Mouse (Mus musculus) ovary, adult 18-20 months (tissue): ENCODE measurements at regions not wholly inside any gene's neighbourhood (a gene's known extent, or its start where the extent isn't known, plus 50 kb on each side); places are given as distances from the start of the nearest gene placed in this dataset.

Experiments used
- DNase-seq: peaks from one replicate; pipeline ENCODE4 v3.0.0; 2022; ENCODE audit warnings: low spot score, mixed read lengths

DNA sequence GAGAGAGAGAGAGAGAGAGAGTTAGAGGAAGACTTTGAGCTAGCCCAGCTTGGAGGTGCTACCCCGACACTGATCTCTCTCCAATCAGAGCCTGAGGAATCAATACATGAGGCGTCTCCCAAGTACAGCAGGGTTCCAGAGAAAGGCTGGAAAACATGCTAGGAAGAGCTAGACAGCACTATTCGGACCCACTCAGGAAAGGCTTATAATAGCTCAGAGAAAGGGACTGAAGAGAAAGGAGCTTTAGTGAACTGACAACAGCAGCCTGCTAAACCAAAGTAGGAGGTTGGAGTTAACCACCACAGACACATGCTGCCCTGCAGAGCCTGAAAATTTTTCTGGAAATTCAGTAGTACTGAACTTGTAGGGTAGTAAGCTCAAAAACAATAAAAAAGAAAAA, 831.3 kb downstream of the Adgrl2 start:
- DNase-seq, result no peak

DNA sequence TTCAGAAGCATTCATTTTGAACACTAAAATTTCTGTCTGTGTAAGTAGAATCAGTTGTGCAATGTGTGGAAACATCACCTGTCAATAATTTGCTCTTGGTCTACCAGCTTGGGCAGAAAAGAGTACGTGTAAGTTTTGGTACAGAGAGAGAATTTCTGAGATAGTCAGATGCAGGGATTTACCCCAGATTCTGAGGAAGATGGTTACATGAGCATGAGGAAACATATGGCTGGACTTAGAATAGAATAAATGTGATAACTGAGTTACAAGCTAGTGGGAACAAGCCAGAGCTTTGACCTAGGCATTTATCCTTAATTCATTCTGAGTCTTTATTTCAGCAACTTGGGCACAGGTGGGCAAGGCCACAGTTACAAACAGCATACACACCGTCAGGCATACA, 831.8 kb downstream of the Adgrl2 start:
- no peak for DNase-seq

DNA sequence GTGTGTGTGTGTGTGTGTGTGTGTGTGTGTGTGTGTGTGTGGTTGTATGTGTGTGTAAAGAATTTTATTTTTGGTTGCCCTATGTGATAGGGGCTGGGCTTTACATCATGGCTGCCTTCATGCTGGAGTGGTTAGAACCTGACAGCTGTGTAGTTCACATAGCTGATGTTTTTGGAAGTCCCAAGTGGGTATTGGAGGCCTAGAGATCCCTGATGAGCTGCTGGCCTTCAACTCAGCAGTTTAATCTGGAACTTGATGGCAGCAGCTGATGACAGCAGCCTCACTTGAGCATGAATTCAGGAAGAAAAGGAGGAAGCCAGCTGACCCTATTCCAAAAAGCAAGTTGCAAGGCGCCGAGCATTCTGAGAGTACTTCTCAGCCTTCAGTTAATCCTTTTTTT, 846.6 kb downstream of the Adgrl2 start:
- no peak for DNase-seq

DNA sequence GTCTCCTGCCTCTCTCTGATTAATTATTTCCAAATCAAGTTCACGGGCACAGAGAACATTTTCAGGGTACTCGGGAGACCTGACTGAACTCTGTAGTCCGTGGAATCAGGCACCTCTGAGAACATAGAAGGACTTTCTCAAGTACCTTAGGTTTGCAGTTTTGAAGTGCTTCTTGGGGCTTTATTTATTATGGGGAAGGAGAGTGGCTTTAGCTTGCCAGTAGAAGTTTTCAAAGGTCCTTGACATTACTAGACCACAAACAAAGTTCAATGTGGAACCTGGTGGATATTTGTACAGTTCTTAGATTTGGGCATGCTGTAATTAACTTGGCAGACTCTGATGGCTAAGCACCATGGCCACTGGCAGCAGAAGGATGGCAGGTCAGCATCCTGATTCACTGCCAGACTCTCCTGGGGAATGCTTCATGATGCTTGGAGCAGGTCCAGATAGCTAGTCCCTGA, 853.5 kb downstream of the Adgrl2 start:
- no peak for DNase-seq

DNA sequence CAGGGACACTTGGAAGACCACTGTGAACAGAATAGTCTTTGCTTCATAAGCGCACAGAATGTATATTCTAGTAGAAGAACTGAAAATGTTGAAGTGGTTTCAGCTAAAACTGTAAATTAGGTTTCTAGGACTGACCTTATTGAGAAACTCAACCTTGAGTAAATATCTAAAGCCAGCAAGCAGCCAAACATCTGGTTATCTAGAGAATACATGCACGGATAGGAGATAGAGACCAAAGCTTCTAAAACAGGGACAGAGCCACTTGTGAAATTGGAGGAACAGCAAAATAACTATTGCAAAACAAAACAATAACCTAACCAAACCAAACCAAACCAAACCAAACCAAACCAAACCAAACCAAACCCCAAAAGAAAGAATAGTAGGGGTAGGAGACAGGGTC, 855.7 kb downstream of the Adgrl2 start:
- no peak for DNase-seq

DNA sequence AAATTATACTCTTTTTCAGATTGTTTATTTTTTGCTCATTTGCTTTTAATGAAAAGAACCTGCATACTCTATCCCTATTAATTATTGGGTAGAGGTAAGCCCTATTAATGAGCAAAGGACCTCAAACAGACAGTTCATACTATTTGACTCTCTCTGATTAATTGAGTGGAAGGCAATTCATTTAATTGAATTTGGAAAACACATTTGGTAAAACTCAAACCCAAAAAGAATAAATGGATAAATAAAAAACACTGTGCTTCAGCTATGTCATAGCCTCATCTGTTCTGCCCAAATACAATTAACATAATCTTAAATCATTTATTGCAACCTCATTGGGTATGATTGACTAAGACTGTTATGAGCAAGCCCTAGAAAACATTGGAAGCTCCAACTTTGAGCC, 874.8 kb downstream of the Adgrl2 start:
- no peak for DNase-seq

DNA sequence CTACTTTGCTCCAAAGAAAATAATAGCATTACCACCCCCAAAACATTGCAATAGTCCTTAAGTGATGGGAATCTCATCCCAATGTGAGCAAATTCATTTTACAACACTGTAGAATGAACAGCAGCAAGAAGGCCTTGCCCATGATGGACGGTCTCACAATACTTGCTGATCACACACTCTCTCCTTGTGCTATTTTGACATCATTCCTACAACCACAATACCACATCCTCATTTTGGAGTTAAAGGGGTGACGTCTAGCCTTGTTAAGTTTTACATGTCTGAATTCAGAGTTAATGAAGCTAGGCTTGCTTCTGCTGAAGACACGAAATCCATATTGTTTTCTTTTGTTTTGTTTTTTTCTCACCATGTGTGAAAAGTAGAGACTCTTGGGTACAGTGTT, 878.2 kb downstream of the Adgrl2 start:
- no peak for DNase-seq

DNA sequence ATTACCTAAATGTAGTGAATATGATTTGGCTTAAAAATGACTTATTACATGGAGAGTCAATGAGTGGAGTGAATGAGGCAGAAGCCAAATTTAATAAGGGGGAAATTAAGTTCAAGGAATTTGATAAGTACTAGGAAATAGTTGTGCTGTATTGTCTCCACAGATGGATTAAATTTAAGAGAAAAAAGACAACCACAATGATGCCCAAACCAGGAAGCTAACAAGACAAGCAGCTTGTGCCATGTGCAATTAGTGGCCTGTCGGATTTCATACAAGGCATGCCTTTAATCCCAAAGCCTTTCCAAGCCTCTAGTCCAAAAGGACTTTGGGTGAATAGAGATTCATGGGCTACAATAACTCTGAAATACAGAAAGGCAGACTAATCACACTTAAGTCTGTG, 883.3 kb downstream of the Adgrl2 start:
- DNase-seq, result no peak

DNA sequence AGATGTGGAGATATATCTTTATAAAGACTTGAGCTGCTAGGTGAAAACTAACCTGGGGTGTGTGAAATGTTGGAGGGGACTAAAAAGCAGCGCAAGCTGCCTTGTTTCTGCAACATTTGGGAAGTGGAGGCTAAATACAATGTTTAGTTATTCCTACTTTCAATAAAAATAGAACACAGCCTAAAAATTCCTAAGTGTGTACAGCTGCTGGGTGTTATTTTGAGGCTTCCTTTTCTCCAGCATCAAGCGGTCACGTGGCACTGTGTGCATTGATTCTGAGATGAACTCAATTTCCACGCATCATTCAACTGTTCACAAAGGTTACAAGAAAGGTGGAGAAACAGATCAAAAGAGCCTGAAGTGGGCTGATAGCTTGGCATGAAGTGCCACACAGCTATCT, 896.4 kb downstream of the Adgrl2 start:
- no peak for DNase-seq

DNA sequence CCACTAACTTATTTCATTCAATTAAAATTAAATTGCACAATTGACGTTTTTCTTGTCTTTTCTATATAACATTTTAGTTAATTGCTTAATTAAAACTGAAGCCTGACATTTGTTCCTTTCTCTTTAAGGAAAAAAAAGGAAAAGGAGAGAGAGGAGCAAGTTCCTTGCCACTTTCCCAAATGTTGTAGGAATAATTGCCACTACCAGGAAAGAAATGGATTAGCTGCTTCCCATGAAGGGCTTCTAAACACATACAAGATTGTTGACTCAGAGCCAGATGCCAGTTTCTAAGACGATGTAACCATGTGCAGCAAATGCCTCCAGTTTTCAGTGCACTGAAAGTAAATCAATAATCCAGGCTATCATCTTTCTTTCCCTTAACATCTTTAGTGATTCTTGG, 914.5 kb downstream of the Adgrl2 start:
- no peak for DNase-seq

DNA sequence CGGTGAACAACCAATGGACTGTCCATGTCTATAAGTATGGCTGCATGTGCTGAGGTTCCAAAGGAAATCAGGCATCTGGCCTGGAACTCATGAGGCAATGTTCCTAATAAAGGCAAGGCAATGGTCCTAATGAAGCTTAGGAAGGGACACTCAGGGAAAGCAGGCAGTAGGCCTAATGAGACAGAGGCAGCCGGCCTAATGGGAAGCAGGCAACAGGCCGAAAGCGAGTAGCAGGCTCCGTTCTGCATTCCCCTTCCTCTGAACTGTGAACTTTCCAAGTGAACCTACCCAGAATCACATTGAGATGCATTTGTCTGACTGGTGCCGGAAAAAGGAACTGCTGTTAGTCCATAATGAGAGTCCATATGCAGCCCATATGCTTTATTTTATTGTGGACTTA, 923.7 kb downstream of the Adgrl2 start:
- DNase-seq, result no peak

DNA sequence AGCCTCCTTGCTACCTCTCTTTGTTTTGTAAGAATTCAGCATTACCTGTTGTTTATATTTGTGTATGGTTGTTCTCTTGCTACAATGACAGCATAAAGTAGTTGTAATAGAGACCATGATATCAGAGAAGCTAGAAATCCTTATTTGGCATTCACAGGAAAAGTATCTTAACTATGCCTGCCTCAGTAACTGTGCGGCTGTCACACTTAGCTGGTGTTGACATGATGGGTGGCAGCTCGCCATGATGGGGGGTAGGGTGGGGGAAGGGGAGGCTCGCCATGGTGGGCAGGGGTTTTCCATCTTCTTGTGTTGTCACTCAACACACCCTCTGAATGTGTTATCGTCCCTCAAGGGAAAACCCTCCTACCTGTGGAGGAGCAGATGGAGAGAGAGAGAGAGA, 934.3 kb downstream of the Adgrl2 start:
- no peak for DNase-seq

DNA sequence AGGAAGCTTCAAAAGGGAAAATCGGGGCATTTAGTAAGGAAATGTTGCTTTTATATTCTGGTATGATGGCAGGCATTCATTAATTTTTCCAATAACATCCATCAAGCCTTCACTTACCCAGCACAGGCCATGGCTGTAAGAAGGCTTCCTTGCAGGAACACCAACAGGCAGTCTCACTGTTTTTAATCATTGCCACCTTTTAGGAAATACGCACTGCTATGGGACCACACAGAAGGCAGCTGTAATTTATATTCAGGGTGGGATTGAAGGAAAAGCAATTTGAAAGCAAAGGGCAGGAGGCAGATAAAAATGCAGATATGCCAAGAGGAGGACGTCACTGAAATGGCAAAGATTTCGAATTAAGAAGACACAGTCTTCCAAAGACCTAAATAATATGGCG, 937.8 kb downstream of the Adgrl2 start:
- no peak for DNase-seq

DNA sequence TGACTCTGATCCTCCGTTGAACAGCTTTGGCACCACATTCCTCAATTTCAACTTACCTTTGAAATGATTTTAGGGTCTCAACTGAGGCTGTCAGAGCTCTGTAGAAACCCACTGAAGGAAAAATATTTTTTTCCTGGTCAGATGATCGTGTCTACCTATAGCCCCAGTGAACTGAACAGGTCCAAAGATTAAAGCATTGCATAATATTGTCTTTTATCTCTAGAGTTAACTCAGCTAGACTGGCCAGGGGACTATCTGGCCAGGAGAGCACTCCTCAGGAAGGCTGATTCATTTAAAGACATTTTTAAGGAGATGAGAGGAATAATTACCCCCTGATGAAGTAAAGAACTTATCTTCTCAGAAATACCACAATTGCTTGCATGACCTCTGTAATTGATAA, 942.1 kb downstream of the Adgrl2 start:
- no peak for DNase-seq

DNA sequence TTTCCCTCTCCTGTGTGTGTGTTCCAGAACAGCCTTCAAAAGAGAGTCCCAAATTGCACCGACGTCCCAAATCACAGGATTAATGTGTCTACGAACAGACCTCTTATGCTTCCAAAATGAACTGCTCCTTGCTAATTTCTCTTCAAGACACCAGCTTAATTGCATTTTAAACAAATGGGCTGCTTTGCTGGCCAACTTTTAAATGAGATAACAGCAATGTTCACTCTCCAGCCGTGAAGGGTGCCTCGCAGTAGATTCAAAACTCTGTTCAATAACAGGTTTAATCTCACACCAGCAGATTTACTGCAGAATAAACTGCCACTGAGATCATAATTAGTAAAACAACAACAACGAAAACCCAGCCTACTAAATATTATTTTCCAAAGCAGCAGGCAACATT, 957.8 kb downstream of the Adgrl2 start:
- no peak for DNase-seq

DNA sequence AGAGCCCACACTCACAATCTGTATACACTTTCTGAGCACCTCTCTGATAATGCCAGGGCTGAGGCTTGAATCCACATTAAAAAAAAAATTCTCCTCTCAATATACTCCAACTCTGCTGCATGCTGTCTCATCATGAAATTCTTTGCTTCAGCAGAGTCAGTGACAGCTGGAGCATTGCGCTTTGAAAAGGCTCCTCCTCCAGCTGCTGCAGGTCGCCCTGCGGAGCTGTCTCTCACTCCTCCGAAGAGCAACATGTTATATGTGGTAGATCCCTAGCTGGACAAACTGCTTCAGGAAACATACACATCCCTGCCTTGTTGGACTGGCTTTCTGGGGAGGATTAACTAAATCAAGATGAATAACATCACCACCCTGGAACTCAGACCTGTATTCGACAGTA, 984.5 kb downstream of the Adgrl2 start:
- DNase-seq, result no peak

DNA sequence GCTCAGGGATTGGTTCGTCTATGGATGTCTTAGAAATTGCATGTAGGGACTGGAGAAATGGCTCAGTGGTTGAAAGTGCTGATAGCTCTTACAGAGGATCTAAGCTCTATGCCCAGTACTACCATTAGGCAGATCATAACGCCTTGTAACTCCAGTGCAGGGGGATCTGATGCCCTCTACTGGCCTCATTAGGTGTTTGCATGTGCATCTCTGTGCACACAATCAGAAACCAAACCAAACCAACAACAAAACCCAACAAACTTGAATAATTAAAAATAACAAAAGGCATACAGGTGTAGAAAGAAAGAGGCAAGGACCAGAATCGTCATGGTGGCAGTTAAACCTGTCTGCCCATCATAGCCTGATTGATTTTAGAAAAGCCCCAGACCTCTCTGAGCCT, 986.3 kb downstream of the Adgrl2 start:
- DNase-seq, result no peak

DNA sequence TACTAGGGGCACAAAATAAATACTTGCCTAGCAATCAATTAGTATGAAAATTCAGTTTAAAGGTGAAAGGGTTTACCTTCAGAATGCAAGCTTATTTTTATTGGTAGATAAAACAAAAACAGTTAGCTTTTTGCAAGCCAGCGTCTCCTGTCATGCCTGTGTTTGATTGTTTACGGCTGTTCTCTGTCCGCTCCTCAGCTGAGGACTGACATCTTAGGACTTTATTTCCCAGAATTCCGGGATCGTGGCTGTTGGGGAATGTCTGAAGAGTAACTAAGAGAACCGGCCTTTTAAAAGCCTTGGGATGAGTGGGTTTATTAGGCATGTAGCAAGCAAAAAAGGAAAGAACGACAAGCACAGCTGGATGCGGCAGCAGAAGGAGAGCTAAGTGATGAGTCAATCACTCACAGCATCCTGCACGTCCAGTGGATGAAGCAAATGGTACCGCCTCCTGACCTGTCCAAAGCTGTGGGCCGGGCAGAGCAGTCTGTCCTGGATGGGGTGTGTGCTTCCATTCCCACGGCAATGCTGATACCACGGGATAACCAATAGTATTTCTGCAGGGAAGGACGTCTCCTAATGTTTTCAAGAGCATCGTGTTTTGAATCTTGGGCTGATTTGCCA, 990.9 kb downstream of the Adgrl2 start:
- DNase-seq, result no peak

DNA sequence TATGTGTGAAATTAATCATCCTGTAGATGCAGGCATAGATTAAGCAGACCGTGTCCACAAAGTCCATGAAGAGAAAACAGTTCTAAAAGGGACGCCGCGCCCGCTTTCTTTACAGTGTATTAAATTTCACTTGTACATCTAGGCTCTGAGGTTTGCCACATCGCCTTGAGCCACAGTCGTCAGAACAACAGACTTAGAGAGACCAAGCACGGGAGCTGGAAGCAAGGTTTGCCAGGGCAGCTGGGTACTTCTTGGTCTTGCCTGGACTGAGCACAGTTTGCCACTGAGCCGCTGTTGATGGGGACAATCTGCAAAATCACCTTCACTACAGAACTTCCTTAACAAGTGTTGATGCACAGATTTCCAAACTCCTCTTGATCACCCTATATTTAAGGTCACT, 998.6 kb downstream of the Adgrl2 start:
- no peak for DNase-seq

DNA sequence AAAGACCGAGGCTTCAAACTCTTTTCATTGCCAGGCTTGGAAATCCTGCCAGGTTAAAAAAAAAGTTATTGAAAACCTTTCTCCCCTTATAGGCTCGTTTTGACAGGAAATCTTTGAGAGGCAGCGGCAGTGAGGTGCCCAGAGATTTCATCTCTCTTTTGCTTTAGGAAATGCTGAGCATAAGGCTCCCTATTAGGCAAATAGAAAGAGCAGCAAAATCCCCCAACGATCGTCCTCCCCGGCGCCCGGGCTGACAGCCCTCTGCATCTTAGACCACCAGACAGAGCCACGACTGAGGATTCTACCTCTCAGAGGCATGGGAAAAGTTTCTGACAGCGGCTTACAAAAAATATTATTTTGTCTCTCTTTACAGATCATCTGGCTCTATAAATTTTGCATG, 999.5 kb downstream of the Adgrl2 start:
- no peak for DNase-seq

DNA sequence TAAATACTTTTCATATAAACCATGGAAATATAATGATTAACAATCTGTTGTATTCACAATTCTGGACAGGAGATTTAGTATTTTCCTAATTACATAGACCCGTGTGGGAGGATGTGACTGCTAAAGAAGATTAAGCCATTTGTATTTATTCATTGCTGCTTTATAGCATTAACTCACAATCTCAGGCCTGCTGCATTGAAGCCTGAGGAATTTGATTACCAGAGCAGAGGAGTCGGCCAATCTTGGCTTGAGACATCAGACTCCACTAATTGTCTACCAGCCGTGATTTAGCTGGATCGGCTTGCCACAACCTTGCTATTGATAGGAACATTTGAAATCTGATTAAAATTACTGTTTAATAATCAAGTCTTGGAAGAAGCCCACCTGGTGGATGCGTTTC, 1007.5 kb downstream of the Adgrl2 start:
- DNase-seq, result no peak

DNA sequence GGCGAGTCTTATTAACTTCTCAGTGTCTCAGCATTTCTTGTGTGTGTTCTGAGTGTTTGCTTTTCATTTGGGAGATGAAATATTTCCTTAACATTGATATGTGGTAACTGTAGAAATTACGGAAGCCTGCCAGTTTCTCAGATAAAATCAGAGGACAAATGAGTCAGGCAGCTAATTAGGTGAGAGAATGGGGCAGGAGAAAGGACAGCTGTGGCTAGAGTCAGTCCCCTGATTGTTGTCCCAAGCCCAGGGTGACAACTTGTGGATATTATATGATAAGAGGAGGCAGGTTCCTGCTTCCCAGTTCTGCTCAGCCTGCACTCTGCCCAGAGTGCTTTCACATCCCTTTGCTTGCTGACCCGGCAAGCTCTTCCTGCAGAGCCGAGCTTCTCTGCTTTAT, 1008.7 kb downstream of the Adgrl2 start:
- DNase-seq, result no peak

DNA sequence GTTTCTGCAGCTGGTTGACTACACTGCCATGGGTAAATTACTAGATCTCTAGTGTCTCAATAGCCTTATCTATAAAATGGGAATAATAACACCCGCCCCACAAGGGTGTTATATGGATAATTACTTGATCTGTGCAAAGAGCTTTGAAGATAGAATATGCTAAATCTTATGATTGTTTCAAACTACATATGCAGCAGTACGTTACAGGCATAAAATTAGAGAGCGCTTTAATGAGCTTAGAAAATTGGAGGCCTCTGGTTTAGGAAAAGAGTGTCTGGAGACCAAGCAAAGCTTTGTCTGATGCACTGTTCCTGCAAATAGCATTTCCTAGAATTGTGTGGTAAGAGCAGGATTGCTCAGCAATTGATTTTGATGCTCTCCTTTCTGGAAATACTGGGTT, 1013.8 kb downstream of the Adgrl2 start:
- no peak for DNase-seq

DNA sequence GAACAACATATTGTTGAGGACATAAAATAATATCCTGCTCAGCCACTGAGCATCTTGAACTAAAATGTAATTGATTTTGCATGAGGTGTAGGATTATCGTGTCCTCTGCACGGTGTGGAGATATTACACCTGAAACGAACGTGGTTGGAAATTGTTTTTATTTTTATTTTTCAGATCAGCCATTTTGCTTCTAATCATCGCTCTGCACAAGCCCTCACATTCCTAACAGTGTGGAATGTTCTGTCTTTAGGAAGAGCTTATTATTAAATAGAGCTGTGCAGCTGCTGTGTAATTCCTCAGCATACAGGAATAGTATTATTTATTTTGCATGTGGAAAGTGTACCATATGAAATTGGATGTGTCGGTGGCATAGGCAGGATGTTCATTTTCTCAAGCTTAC, 1014.3 kb downstream of the Adgrl2 start:
- no peak for DNase-seq

DNA sequence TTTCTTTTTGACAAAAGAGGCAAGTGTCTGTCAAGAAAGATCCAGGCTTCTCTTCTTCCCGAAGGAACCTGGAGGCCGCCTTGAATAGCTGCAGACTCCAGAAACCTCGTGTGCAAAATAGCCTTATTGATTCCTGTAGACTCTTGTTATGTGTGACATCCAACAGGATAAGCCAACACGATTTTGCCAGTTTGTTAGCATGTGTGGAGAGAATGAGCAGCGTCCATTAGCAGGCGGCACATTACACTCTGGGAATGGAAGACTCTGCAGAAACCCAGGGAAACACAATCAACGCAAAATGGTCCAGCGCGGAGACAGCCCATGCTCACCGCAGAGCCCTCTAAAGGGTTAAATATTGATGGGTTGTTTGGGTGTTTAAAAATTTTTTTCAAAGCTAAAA, 1014.9 kb downstream of the Adgrl2 start:
- DNase-seq, result no peak
